Comparison of ENCODE assay signal across 13 mouse cellular contexts in genomic region chr11:4543040-4543551, GRCm38 (mm10). TPM values are rescaled to one million over a fixed set of nuclear protein-coding genes. Genes with fewer than 3 reads are reported as not detected.
DNase-seq lines count a peak whose midpoint lies in the region; ATAC-seq and TF ChIP-seq lines count a peak whose summit lies in the region.
"Had no signal": no experiment of that assay in that cellular context is flagged by ENCODE, and none has a peak within 500 bp of the region (broad histone marks: within the 10 kb centered on the region; RNA-seq: fewer than 3 reads in every experiment).

No protein-coding gene starts in this region.

- no peak overlapping the region for H3K4me3 ChIP-seq in heart, embryonic 10.5 days
- peak overlapping the region in 1 of 2 experiments; percentile 18; a peak in 1 of 4 replicates for H3K4me3 ChIP-seq in liver, embryonic 14.5 days (ENCODE audit: insufficient read depth in 1 of 2, low read depth in 2 of 2, low read length in 2 of 2)
- H3K4me3 ChIP-seq: hindbrain, embryonic 12.5 days; lung, embryonic 15.5 days had no signal

- ATAC-seq in liver, embryonic 14.5 days (ENCODE audit: insufficient read depth), result peak; percentile 97

- no peak for TF ChIP-seq CTCF in liver, embryonic 14.5 days (IDR thresholded peaks at IDR 0.05; ENCODE audit: low read depth)

- no peak overlapping the region for H3K27ac ChIP-seq in heart, embryonic 10.5 days
- peak overlapping the region; percentile 96 for H3K27ac ChIP-seq in liver, embryonic 14.5 days
- H3K27ac ChIP-seq: hindbrain, embryonic 12.5 days; lung, embryonic 15.5 days had no signal

- TF ChIP-seq EP300 in liver, embryonic 14.5 days (IDR thresholded peaks at IDR 0.05; ENCODE audit: low read depth), result peak; percentile 100

- peak; percentile 89 for DNase-seq in heart, embryonic 10.5 days (ENCODE audit: low spot score)
- DNase-seq in heart, adult 11 months, result no peak
- DNase-seq in A20 (ENCODE audit: low read depth, low spot score), result peak; percentile 61
- DNase-seq in embryo, embryonic 11 days, result peak; percentile 12
- peak; percentile 88 to 89 (median 88) for DNase-seq in liver, embryonic 14.5 days (ENCODE audit: low read depth in 3 of 3, low spot score in 3 of 3)
- DNase-seq in right cerebral cortex, postnatal 4 days, result no peak
- DNase-seq in cerebellum, adult 11 months, result no peak
- no peak for DNase-seq in lung, postnatal 14 days
- DNase-seq: cerebellum, postnatal 14 days; gastrocnemius, postnatal 14 days; kidney, postnatal 4 days had no signal

- H3K36me3 ChIP-seq in heart, embryonic 10.5 days, result no peaks in the 10 kb centered on the region
- H3K36me3 ChIP-seq in liver, embryonic 14.5 days (replicated peaks; ENCODE audit: control insufficient read depth, insufficient read depth, low read depth), result peaks cover 6% of the 10 kb centered on the region
- H3K36me3 ChIP-seq: hindbrain, embryonic 12.5 days; lung, embryonic 15.5 days had no signal

- no peaks in the 10 kb centered on the region for H3K27me3 ChIP-seq in heart, embryonic 10.5 days (ENCODE audit: insufficient read depth, poor library complexity, severe bottlenecking)
- no peaks in the 10 kb centered on the region for H3K27me3 ChIP-seq in liver, embryonic 14.5 days (ENCODE audit: control insufficient read depth, insufficient read depth, low read length)
- H3K27me3 ChIP-seq: hindbrain, embryonic 12.5 days; lung, embryonic 15.5 days had no signal

- 66% methylated on average over 2 of the region's 2 CpGs for WGBS in heart, embryonic 10.5 days
- 12% methylated on average over 2 of the region's 2 CpGs for WGBS in liver, embryonic 14.5 days (ENCODE audit: insufficient replicate concordance)

- H3K9ac ChIP-seq in liver, embryonic 14.5 days (replicated peaks), result peak overlapping the region; percentile 69
- H3K9ac ChIP-seq: hindbrain, embryonic 12.5 days; lung, embryonic 15.5 days had no signal

- H3K4me1 ChIP-seq in heart, embryonic 10.5 days, result peaks cover 15% of the 10 kb centered on the region
- peaks cover 58 to 64% of the 10 kb centered on the region in 2 experiments for H3K4me1 ChIP-seq in liver, embryonic 14.5 days (replicated peaks; ENCODE audit: control insufficient read depth in 2 of 2, insufficient read depth in 2 of 2, low read length in 1 of 2)
- H3K4me1 ChIP-seq: hindbrain, embryonic 12.5 days had no signal

- H3K9me3 ChIP-seq in heart, embryonic 10.5 days, result no peaks in the 10 kb centered on the region
- H3K9me3 ChIP-seq in liver, embryonic 14.5 days (ENCODE audit: control insufficient read depth, low read length), result no peaks in the 10 kb centered on the region
- H3K9me3 ChIP-seq: hindbrain, embryonic 12.5 days; lung, embryonic 15.5 days had no signal

- H3K4me2 ChIP-seq in liver, embryonic 14.5 days (ENCODE audit: low read depth), result peak overlapping the region; percentile 70
- H3K4me2 ChIP-seq: hindbrain, embryonic 12.5 days; lung, embryonic 15.5 days had no signal

RNA-seq across cellular contexts. Expression of gene Mtmr3, which starts 51.6 kb away (rescaled TPM):
- 23.7 and 28.0 TPM in 2 replicates for polyA plus RNA-seq in heart, embryonic 10.5 days (2016; fragmentation: Nextera tagmentation; extraction: Ambion mirVana)
- 18.0 and 20.3 TPM in 2 replicates for polyA plus RNA-seq in liver, embryonic 14.5 days (2012; rRNA removed)
- polyA plus RNA-seq in liver, embryonic 14.5 days (2014; fragmentation: Nextera tagmentation; extraction: Ambion mirVana), result 24.3 and 27.2 TPM in 2 replicates

Comparison
In these comparisons a context has a peak if more than half of its experiments do, and no peak if none do; other contexts are left out.
1. DNase-seq: peak in heart, embryonic 10.5 days (single experiment), A20 (single experiment), embryo, embryonic 11 days (single experiment) and liver, embryonic 14.5 days (3 of 3); none in heart, adult 11 months (single experiment), right cerebral cortex, postnatal 4 days (single experiment), cerebellum, adult 11 months (single experiment) and lung, postnatal 14 days (single experiment).